Mouse (Mus musculus) layer of hippocampus, adult 8-10 months (tissue): ENCODE results near the gene Hdac5. TPM values are rescaled to one million over a fixed set of nuclear protein-coding genes. Genes with fewer than 3 reads are reported as not detected.
"Not testable (repeated sequence)": the region's sequence is repeated elsewhere in the genome, so short reads cannot be mapped to it uniquely, and the experiment has no call there.

ENCODE experiments used
- DNase-seq, 2 experiments: peaks; one replicate each; pipeline ENCODE4 v3.0.0; 2022; ENCODE audit warnings: low spot score in 2 of 2
- total RNA-seq, 4 experiments: library from RNA; stranded (reverse); gene quantifications; 2 replicates each; pipeline ENCODE4 v1.2.4; 2022

The Hdac5 gene
- total RNA-seq, 4 experiments from 2014 or later = 219 to 252 (median 232) TPM

GRCm38 (mm10) chr11:102185677-102186076 is 44.3 kb downstream of the Hdac5 start:
- DNase-seq = no peak

GRCm38 (mm10) chr11:102184646-102185495 is 45.1 kb downstream of the Hdac5 start, which contains the start of gene Lsm12:
TSS of gene Lsm12 (minus strand) at chr11:102185296.
- peak; percentile 83 to 86 for DNase-seq

GRCm38 (mm10) chr11:102184253-102184645 is 45.7 kb downstream of the Hdac5 start:
- no peak for DNase-seq

GRCm38 (mm10) chr11:102179836-102180235 is 50.1 kb downstream of the Hdac5 start:
- DNase-seq = no peak

- no peak for DNase-seq
These were observed 61.3 kb downstream of the Hdac5 start for GRCm38 (mm10) chr11:102168689-102169088.

- DNase-seq = no peak
These were observed 62.4 kb downstream of the Hdac5 start for GRCm38 (mm10) chr11:102167539-102167938.

GRCm38 (mm10) chr11:102165971-102166722 is 63.8 kb downstream of the Hdac5 start:
- peak; percentile 57 to 61 for DNase-seq

GRCm38 (mm10) chr11:102159781-102160180 is 70.2 kb downstream of the Hdac5 start:
- no peak for DNase-seq

- DNase-seq = not testable (repeated sequence)
These were observed 71.9 kb downstream of the Hdac5 start for GRCm38 (mm10) chr11:102158024-102158423.

- no peak for DNase-seq
These were observed 73.2 kb downstream of the Hdac5 start for GRCm38 (mm10) chr11:102156786-102157089.

GRCm38 (mm10) chr11:102156039-102156785 is 73.8 kb downstream of the Hdac5 start, which contains the start of gene Tmem101:
TSS of gene Tmem101 (minus strand) at chr11:102156404.
- DNase-seq = peak; percentile 84 to 90

- DNase-seq = no peak
These were observed 82.6 kb downstream of the Hdac5 start for GRCm38 (mm10) chr11:102147213-102147989.

- DNase-seq = no peak
These were observed 83.4 kb downstream of the Hdac5 start for GRCm38 (mm10) chr11:102146531-102146930.

- no peak for DNase-seq
These were observed 84.0 kb downstream of the Hdac5 start for GRCm38 (mm10) chr11:102146005-102146404.

GRCm38 (mm10) chr11:102145471-102146001 is 84.4 kb downstream of the Hdac5 start, which contains the start of gene Nags:
TSS of gene Nags (plus strand) at chr11:102145513.
- no peak for DNase-seq

GRCm38 (mm10) chr11:102144957-102145470 is 85.0 kb downstream of the Hdac5 start:
- no peak for DNase-seq
